Mouse (Mus musculus) heart, embryonic 14.5 days (tissue): ENCODE measurements around the gene Slc9b1. TPM values are rescaled to one million over a fixed set of nuclear protein-coding genes. Genes with fewer than 3 reads are reported as not detected.

Experiments
- ATAC-seq: fragments of 200-750 bp; cut with Nextera tagmentation; 2 replicates; pipeline ENCODE4 v1.8.0; 2017; ENCODE audit warnings: low read depth, moderate TSS enrichment; ENCODE audit not compliant: insufficient number of reproducible peaks, insufficient read depth, low FRiP score
- H3K27ac ChIP-seq, 2 experiments: fragments of 200-500 bp in 1 of 2; fragments of 300-500 bp in 1 of 2; sonication (generic) in 1 of 2; replicated peaks in 1 of 2; 2 replicates each; pipeline ENCODE4 v1.5.1; 2012 to 2014; ENCODE audit warnings: low read depth in 2 of 2, low read length in 2 of 2, control low read depth in 1 of 2, mild to moderate bottlenecking in 1 of 2, mixed read lengths in 1 of 2; ENCODE audit not compliant: control insufficient read depth in 1 of 2, insufficient read depth in 1 of 2
- H3K27me3 ChIP-seq: fragments of 300-500 bp; sonication (generic); 2 replicates; pipeline ENCODE4 v1.6.1; 2014; ENCODE audit warnings: mild to moderate bottlenecking, low read length, control low read depth; ENCODE audit not compliant: control insufficient read depth, insufficient read depth
- H3K36me3 ChIP-seq: fragments of 300-500 bp; sonication (generic); 2 replicates; pipeline ENCODE4 v1.6.1; 2014; ENCODE audit warnings: mild to moderate bottlenecking, control low read depth, low read length, mixed read lengths; ENCODE audit not compliant: control insufficient read depth, insufficient read depth
- H3K4me1 ChIP-seq, 2 experiments: fragments of 200-500 bp in 1 of 2; fragments of 300-500 bp in 1 of 2; sonication (generic) in 1 of 2; 2 replicates each; pipeline ENCODE4 v1.6.1; 2012 to 2014; ENCODE audit warnings: low read length in 2 of 2, control low read depth in 1 of 2, mixed read lengths in 1 of 2; ENCODE audit not compliant: control insufficient read depth in 2 of 2, insufficient read depth in 2 of 2
- H3K4me2 ChIP-seq: fragments of 300-500 bp; sonication (generic); 2 replicates; pipeline ENCODE4 v1.6.1; 2014; ENCODE audit warnings: mild to moderate bottlenecking, low read length
- H3K4me3 ChIP-seq, 2 experiments: fragments of 200-500 bp in 1 of 2; fragments of 300-500 bp in 1 of 2; sonication (generic) in 1 of 2; 2 replicates each; pipeline ENCODE4 v1.5.1; 2012 to 2014; ENCODE audit warnings: low read length in 2 of 2, mild to moderate bottlenecking in 2 of 2, control low read depth in 1 of 2, low read depth in 1 of 2, moderate library complexity in 1 of 2; ENCODE audit not compliant: control insufficient read depth in 1 of 2, insufficient read depth in 1 of 2
- H3K9ac ChIP-seq: fragments of 300-500 bp; sonication (generic); 2 replicates; pipeline ENCODE4 v1.6.1; 2014; ENCODE audit warnings: mild to moderate bottlenecking, low read length
- H3K9me3 ChIP-seq: fragments of 300-500 bp; sonication (generic); 2 replicates; pipeline ENCODE4 v1.6.1; 2016; ENCODE audit warnings: low read length, control low read depth; ENCODE audit not compliant: control insufficient read depth
- WGBS: fragments of 180-500 bp; shearing (Covaris S2); extraction: QIAGEN DNeasy Blood & Tissue Kit; methylation state at CpG from one replicate; pipeline ENCODE4 v1.1.7; 2014; 5-methylcytosine and 5-hydroxymethylcytosine counted together
- polyA plus RNA-seq: library from polyadenylated mRNA; unstranded; fragments of >200 nt; fragmentation: Nextera tagmentation; extraction: Ambion mirVana; gene quantifications from 2 replicates; pipeline ENCODE4 v1.2.1, GENCODE M21; 2014

Gene Slc9b1
- polyA plus RNA-seq, 1 experiment from 2014 or later, result not detected

GRCm38 (mm10) chr3:135332691-135333090, 15.1 kb upstream of the Slc9b1 start:
- Histone ChIP-seq H3K9me3 (no peaks in the 10 kb centered on the region), H3K4me1 (no peaks in the 10 kb centered on the region), H3K9ac (no peak overlapping the region), H3K27ac (no peak overlapping the region), H3K27me3 (no peaks in the 10 kb centered on the region), H3K4me3 (no peak overlapping the region), H3K4me2 (no peak overlapping the region), H3K36me3 (no peaks in the 10 kb centered on the region)
- no peak for ATAC-seq

- no peaks in the 10 kb centered on the region for H3K9me3 ChIP-seq
- no peak overlapping the region for H3K4me3 ChIP-seq
- no peaks in the 10 kb centered on the region for H3K36me3 ChIP-seq
- WGBS, result 50% methylated on average over 4 of the region's 4 CpGs
- no peak for ATAC-seq
- H3K4me2 ChIP-seq, result no peak overlapping the region
- no peaks in the 10 kb centered on the region for H3K4me1 ChIP-seq
- no peak overlapping the region for H3K27ac ChIP-seq
- no peaks in the 10 kb centered on the region for H3K27me3 ChIP-seq
- H3K9ac ChIP-seq, result no peak overlapping the region
Observed at GRCm38 (mm10) chr3:135333763-135334162, 14.1 kb upstream of the Slc9b1 start.

- Histone ChIP-seq H3K27me3 (no peaks in the 10 kb centered on the region), H3K4me2 (no peak overlapping the region), H3K4me1 (no peaks in the 10 kb centered on the region), H3K36me3 (no peaks in the 10 kb centered on the region), H3K9ac (no peak overlapping the region), H3K27ac (no peak overlapping the region), H3K9me3 (no peaks in the 10 kb centered on the region), H3K4me3 (no peak overlapping the region)
- ATAC-seq, result no peak
Observed at GRCm38 (mm10) chr3:135349022-135349421, 1.2 kb downstream of the Slc9b1 start.

GRCm38 (mm10) chr3:135351857-135352256, 4.0 kb downstream of the Slc9b1 start:
- H3K4me1 ChIP-seq, result no peaks in the 10 kb centered on the region
- no peak overlapping the region for H3K9ac ChIP-seq
- H3K4me2 ChIP-seq, result no peak overlapping the region
- H3K27ac ChIP-seq, result no peak overlapping the region
- no peaks in the 10 kb centered on the region for H3K36me3 ChIP-seq
- WGBS, result 90% methylated on average over 3 of the region's 3 CpGs
- H3K27me3 ChIP-seq, result no peaks in the 10 kb centered on the region
- H3K9me3 ChIP-seq, result no peaks in the 10 kb centered on the region
- ATAC-seq, result no peak
- no peak overlapping the region for H3K4me3 ChIP-seq

GRCm38 (mm10) chr3:135357394-135357793, 9.6 kb downstream of the Slc9b1 start:
- 81% methylated on average over 4 of the region's 4 CpGs for WGBS
- no peak overlapping the region for H3K4me3 ChIP-seq
- H3K4me2 ChIP-seq, result no peak overlapping the region
- H3K9me3 ChIP-seq, result no peaks in the 10 kb centered on the region
- H3K27me3 ChIP-seq, result no peaks in the 10 kb centered on the region
- ATAC-seq, result no peak
- no peak overlapping the region for H3K9ac ChIP-seq
- no peaks in the 10 kb centered on the region for H3K36me3 ChIP-seq
- H3K27ac ChIP-seq, result no peak overlapping the region
- H3K4me1 ChIP-seq, result no peaks in the 10 kb centered on the region

GRCm38 (mm10) chr3:135375836-135376235, 28.0 kb downstream of the Slc9b1 start:
- H3K36me3 ChIP-seq, result no peaks in the 10 kb centered on the region
- no peak overlapping the region for H3K9ac ChIP-seq
- no peaks in the 10 kb centered on the region for H3K27me3 ChIP-seq
- no peak overlapping the region for H3K27ac ChIP-seq
- no peak for ATAC-seq
- H3K4me3 ChIP-seq, result no peak overlapping the region
- H3K4me2 ChIP-seq, result no peak overlapping the region
- 0 out of 4 replicates have a peak, but pooled peaks cover 0 to 3% of the 10 kb centered on the region in 2 experiments for H3K4me1 ChIP-seq
- H3K9me3 ChIP-seq, result no peaks in the 10 kb centered on the region
- 75% methylated on average over 3 of the region's 3 CpGs for WGBS

- 83% methylated on average over 10 of the region's 10 CpGs for WGBS
- Histone ChIP-seq H3K27me3 (no peaks in the 10 kb centered on the region), H3K4me2 (no peak overlapping the region), H3K9ac (no peak overlapping the region), H3K4me1 (0 out of 4 replicates have a peak, but pooled peaks cover 0 to 3% of the 10 kb centered on the region in 2 experiments), H3K36me3 (no peaks in the 10 kb centered on the region), H3K9me3 (no peaks in the 10 kb centered on the region), H3K4me3 (no peak overlapping the region), H3K27ac (no peak overlapping the region)
- no peak for ATAC-seq
Observed at GRCm38 (mm10) chr3:135377445-135377844, 29.6 kb downstream of the Slc9b1 start.

- no peak for ATAC-seq
- H3K4me3 ChIP-seq, result no peak overlapping the region
- H3K9me3 ChIP-seq, result no peaks in the 10 kb centered on the region
- 0 out of 4 replicates have a peak, but pooled peaks cover 0 to 3% of the 10 kb centered on the region in 2 experiments for H3K4me1 ChIP-seq
- 84% methylated on average over 4 of the region's 4 CpGs for WGBS
- no peak overlapping the region for H3K4me2 ChIP-seq
- H3K9ac ChIP-seq, result no peak overlapping the region
- no peaks in the 10 kb centered on the region for H3K36me3 ChIP-seq
- no peak overlapping the region for H3K27ac ChIP-seq
- no peaks in the 10 kb centered on the region for H3K27me3 ChIP-seq
Observed at GRCm38 (mm10) chr3:135379868-135380267, 32.0 kb downstream of the Slc9b1 start.
